Mouse (Mus musculus) fibroblast of lung, adult 2 months (primary cell): Measurements from ENCODE around the gene Tm9sf3.
"Not testable (repeated sequence)": the region's sequence is repeated elsewhere in the genome, so short reads cannot be mapped to it uniquely, and the experiment has no call there.

ENCODE experiments used
- DNase-seq: peaks from one replicate; pipeline ENCODE4 v3.0.0-alpha.2; 2011; ENCODE audit warnings: low read depth

Gene Tm9sf3

DNA sequence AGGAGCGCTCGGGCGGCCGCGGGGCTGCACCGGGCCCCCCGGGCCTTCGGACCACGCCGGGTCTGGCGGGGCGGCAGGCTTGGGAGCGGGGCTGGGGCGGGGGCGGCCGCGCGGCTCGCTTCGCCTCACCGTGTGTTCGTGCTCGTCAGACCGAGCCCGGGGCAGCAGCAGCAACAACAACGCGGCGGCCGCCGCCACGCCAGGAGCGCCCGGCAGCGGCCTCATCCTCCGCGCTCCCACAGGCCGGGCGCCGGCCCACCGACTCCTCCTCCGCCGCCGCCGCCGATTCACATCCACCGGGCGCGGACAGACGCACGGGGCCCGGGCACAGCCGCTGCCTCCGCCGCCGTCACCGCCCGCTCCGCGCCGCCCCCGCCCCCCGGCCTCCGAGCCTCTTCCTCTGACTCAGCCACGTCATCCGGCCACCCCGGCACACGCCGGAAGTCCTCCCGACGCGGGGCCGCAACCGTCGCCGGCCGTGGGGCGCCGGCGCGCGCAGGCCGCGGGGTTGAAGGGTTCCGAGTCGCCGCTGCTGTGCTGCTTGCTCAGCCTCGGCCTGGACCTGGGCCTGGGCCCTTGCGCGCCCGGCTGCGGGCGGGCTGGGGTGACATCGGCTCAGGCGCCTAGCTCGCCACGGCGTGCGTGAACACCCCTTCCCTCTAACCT, at the start of gene Tm9sf3:
Gene Tm9sf3, minus strand, starts transcription at position 368 of the 666 bp plus-strand sequence.
- DNase-seq = peak; percentile 47

DNA sequence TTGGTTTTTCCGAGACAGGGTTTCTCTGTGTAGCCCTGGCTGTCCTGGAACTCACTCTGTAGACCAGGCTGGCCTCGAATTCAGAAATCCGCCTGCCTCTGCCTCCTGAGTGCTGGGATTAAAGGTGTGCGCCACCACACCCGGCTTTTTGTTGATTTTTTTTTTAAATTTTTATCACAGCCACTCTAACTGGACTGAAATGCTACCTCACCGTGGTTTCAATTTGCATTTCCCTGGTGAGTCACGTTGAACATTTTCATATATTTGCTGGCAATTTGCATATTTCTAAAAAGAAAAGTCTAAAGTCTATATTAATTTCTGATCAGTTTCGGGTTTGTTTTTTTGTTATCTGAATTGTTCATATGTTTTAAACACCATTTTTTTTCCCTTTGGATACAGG, 48.8 kb upstream of the Tm9sf3 start:
- DNase-seq = not testable (repeated sequence)

DNA sequence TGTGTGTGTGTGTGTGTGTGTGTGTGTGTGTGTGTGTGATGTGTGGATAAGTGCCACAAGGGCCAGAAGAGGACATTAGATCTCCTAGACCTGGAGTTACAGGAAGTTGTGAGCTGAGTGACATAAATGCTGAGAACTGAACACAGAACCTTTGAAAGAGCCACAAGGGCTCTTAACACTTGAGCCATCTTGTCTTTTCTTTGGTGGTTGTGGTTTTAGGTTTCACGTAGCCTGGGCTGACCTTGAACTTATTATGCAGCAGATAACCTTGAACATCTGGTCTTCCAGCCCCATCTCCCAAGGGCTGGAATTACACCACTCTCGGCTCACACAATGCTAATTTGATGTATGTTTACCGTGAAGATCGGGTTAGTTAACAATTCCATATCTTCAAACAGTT, 48.2 kb upstream of the Tm9sf3 start:
- DNase-seq = no peak

DNA sequence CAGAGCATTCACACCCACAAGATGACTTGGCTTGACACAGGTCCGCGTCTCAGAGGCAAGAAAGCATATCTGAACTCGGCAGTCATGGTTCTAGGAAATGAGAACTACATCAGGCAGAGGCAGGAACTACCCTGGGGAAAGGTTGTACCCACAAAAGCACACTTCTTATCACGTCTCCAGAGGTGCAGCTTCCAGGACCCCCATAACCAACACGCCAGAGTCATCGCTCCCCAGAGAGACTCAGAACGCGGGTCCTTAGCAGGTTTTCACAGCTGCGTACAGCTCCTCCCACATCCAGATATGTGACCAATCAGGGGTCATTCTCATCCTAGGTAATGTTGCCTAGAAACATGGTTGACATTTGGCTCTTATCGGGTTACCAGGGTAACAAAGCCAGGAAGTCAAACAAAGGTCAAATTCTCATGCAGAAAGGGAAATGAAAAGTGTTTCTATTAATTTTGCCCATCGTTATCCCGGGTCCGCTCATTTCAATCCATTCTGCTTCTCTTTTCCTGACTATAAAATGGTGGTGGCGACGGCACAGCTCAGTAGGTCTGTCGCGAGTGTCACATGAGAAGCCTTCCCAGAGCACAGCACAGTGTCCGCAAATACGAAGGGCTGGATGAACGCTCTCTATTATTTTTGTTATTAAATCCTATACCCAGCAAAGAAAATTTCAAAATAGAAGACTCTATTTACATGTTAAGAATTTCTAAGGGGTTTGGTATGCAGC, 47.3 kb upstream of the Tm9sf3 start:
- no peak for DNase-seq

DNA sequence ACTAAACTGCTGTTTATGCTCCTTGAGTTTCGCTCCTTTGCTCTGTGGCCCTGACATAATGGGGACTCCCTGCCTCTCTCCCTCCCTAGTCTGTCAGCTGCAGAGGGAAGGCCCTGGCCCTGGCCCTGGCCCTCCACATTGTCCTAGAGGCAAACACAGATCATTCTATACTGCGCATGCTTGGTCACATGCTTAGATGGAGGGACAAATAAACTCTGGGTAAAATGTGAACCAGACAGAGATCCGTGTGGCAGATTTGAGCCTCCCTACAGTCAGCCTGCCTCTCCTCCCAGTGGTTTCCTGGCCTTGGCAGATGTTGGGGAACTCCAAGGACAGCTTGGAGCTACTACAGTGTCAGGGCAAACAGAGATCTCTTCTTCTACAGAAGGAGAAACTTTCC, 40.1 kb upstream of the Tm9sf3 start:
- no peak for DNase-seq

DNA sequence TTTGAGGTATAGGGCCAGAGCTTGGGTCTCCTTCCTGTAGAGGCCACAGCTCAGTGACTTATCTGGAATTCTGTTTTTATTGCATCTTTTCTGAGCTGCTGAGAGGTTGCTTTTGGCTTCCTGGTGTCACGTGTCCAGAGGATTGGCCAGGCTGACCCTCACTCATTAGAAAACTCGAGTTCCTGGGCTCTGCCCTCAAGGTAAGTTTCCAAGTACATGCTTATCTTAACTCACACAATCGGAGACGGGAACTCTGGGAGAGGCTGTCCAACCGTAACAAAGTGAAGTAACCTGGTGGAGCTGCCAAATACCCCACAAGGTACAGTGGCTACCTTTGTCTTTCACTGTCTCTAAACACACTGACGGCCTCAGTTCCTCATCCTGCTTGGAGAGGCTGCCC, 39.6 kb upstream of the Tm9sf3 start:
- no peak for DNase-seq

DNA sequence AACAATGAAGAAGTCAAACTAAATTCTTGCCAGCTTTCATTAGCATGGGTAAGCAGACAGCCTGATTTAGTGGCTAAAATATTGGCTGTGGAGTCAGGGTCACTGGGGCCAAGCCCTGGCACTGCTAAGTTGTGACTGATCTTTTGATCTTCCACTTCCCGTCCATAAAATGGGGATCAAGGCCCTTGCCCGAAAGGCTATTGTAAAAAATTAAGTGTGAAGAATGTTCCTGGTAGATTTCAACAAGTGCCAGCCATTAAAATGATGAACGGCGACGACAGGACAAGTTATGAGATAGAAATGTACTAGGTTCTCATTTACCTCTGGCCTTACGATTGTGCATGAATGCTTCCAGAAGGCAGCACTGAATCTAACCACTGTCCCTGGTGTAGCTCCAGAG, 38.1 kb upstream of the Tm9sf3 start:
- no peak for DNase-seq

DNA sequence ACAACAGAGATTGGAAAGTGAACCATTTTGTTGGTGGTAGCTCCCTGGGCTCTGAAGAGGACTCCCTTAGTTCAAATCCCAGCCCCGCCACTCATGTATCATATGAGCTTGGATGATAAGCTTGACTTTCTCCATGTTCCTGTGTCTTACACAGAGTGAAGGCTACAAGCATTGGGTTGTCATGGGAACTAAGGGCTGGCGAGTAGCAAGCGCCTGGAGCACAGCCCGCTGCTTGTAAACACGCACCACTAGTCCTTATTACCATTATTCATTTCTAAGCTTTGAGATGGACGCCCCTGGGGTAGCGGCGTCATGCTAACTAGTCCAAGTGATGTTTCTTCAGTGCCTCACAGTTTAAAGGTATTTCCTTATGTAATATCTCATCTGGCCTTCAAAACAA, 35.6 kb upstream of the Tm9sf3 start:
- no peak for DNase-seq

DNA sequence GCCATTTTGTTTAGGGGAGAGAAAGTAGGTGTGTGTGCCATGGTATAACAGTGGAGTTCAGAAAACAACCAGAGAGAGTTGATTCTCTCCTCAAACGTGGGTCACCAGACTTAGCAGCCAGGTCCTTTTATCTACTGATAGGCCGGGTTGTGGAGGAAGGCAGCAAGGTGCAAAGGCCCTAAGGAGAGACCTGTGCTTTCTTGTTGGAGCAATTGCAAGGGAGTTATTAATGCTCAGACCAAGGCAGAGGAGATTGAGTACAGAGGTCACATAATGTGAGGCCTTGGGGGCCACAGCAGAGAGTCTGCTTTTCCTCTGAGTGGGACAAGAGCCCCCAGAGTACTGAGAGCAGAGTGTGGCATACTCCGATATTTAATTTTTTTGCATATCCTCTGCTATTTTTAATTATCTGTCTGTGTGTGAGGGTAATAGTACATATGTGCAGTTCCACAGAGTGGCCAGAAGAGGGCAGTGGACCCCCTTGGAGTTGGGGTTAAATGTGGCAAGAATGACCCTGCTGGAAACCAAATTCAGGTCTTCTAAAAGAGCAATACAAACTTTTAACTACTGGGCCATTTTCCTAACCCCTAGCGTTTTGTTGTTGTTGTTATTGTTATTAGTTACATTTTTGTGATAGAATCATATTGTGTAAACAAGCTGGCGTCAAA, 27.3 kb upstream of the Tm9sf3 start:
- DNase-seq = no peak

DNA sequence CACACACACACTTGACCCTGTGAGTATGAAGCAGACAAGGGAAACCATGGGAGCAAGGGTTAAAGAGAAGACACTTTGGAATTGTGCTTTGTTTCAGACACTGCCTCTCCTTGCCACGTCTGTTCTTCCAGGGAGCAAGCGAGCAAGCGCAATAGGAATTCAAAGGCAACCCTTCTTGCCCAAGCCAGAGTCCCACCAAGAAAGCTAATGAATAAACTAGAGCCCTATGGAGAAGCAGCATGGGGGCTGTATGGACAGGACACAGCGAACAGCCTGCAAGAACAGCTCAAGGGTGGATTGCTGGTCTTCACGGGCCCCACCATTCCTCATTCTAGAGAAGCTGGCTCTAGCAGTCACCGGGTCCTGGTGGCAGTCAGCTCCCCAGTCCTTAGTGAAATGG, 24.8 kb upstream of the Tm9sf3 start:
- DNase-seq = no peak

DNA sequence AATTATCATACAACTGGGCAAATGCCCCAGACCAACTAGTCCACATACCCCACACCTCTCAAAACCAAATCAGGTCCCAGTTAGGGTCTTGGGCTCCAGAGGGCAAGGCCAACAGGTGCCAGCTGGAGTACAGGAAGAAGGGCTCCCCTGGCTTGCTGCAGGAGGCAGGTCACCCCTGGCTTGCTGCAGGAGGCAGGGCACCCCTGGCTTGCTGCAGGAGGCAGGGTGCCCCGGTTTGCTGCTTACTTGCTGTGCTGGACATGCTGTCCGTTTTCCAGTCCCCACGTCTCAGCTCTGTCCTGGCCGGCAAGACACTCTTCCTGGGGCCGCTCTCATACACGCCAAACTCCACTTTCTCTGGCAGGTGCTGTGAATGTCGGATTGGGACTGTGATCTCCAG, 23.4 kb upstream of the Tm9sf3 start:
- DNase-seq = no peak

DNA sequence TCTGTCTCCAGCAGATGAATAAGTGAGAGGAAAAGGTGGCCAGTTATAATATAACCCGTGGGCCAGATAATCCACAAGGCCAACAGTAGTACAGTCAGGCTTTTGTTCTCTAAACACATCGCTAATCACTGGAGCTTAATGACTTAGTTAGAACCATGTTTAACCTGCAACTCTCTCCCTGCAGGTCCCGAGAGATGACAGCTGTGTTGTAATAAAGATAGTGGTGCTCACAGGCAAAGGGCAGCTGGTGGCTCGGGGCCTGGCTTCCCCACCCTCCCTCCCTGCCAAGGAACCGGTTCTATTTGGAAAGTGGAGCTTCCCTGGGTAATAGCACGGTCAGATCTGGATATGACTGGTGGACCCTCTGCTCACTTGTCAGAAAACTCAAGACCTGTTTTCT, 20.7 kb upstream of the Tm9sf3 start:
- DNase-seq = no peak

DNA sequence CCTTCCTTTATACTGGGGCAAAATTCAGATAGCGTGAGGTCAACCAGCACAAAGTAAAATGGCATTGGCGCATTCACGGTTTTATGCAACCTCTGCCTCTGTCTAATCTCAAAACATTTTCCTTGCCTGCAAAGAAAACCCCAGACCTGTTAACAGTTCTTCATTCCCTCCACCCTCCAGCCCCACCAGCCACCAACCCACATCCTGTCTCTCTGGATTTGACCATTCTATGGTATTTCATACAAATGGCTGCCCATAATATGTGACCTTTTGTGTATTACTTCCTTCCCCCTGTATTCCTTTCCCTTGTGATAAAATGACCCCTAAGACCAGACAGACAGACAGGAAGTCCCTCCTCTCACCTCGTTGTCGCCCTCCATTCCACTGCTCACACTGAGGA, 18.9 kb upstream of the Tm9sf3 start:
- DNase-seq = no peak

DNA sequence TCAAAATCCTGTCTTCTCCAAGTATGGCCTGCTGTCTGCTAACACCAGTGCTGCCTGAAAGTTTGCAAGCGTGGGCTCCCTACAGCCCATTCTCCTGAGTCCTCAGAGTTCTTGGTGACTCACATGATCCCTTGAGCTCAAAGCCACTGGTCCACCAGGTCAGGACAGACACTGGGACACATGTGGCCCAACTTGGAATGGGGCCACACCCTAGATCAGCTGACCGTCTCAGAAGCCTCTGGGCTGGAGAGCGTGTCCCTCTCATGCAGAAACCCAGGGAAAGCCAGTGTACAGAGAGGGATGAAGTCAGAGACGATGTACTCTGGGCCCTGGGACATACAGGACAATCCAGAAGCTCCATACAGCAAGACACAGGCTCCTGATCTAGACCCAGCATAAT, 18.4 kb upstream of the Tm9sf3 start:
- no peak for DNase-seq

DNA sequence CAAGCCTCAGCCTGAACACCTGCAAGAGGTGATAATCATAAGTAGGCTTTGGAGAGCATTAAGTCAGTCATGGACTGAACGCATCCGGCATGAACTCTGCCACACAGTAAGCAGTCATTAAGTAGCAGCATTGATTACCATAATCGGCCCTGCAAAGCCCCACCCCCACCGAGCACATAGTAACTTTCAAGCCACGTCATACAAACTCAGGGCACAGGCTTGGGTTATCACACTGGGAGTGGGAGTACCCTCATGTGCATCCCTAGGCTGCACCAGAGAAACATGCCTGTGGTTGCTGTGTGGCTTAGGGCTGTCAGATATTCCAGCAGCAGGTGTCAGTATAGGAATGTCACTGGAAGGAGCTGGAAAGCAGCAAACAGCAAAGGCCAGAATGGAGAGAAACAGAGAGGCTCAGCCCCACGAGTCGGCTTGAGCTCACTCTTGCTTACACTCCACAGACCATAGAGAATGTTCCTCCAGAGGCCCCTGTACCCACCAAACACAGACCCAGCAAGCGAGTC, 16.0 kb upstream of the Tm9sf3 start:
- no peak for DNase-seq

DNA sequence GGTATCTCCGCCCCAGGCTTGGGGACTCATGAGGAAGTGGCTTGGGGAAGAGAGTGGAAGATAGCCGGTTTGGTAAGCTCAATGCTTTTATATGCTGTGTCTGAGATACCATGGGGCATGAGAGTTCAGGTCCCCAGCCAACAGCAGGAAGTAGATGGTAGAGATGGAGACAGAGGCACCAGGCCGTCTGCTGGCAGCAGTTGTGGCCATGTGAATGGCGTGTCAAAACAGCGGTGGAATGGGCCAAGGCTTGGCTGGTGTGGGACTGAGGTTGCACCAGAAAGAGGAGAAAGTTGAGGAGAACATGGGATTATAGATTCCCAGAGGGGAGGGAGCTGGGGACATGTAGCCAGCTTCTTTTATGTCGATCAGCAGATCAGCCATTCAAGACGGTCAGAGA, 14.8 kb upstream of the Tm9sf3 start:
- no peak for DNase-seq

DNA sequence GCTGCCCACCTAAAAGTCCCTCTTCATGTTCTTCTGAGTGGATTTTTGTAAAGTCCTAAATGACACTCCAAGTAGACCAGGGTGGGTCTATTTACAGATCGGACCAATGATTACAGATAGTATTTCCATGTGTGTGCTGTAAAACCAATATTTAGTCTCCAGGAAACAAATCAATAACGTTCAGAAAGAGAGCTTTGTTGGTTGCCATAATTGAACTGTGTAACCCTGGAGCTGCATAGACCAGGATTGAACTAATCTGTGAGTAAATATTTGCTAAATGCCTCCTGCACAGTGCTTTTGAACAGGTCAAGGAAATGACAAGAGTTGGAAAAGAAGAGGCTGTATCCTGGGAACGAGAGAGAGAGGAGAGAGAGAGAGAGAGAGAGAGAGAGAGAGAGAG, 11.8 kb upstream of the Tm9sf3 start:
- no peak for DNase-seq

DNA sequence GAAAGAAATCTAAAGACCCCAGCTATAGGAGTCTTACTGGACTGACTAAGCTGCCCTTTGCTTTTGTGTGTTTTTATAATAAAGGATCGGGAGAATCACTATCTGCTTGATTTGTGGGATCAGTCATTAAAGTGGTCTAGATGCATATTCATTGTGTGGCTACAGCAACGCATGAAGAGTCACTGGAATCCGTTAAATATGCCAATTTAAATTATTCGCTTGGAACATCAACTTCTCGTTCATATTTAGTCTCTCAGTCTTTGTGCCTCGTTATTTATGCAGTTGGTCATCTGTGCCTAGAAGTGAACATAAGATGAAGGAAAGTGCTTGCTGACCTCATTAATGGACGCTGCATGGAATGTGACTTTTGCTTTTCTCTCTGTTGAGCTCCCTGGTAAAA, 7.1 kb upstream of the Tm9sf3 start:
- no peak for DNase-seq

DNA sequence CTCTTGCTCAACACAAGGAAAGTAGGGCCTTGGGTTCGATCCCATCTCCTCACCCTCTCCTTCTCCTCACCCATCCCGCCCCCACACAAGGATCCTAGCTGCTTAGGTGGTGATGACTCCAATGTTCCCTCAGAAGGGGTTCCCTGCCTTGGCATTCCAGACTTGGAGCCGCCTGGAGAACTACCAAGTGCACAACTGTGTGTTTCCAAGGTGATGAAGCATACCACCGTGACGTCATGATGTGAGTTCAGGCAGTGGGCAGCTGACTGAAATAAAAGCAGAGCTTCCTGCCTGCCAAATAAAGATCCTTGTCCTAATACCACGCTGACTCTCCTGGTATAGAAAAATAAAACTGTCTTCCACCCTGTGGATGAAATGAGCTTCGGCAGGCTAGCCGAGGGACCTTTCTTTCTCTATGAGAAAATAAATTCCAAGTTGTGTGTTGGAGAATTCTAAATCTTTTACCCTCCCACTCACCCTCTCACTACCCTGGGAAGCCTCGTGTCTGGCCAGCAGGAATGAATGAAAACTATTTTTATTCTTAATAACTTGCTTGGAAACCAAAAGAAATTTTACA, 6.4 kb upstream of the Tm9sf3 start:
- DNase-seq = peak; percentile 90

DNA sequence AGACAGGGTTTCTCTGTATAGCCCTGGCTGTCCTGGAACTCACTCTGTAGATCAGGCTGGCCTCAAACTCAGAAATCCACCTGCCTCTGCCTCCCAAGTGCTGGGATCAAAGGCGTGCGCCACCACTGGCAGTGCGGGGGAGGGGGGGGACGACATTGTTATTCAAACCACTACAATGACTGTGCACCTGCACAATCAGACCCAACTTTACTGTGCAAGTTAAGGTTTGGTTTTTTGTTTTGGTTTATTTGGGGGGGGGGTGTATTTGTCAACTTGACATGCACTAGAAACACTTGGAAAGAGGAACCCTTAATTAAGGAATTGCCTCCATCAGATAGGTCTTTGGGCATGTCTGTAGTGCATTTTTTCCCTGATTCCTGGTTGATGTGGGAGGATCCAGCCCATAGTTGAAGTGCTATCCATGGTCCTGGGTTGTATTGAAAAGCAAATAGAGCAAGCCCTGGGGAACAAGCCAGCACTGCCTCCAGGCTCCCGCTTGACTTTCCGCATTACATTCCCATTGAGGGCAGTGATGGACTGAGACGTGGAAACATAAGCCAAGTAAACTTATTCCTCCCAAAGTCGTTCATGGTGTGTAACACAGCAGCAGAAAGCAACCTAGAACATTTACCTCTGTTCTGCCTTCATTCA, 2.6 kb upstream of the Tm9sf3 start:
- DNase-seq = no peak

DNA sequence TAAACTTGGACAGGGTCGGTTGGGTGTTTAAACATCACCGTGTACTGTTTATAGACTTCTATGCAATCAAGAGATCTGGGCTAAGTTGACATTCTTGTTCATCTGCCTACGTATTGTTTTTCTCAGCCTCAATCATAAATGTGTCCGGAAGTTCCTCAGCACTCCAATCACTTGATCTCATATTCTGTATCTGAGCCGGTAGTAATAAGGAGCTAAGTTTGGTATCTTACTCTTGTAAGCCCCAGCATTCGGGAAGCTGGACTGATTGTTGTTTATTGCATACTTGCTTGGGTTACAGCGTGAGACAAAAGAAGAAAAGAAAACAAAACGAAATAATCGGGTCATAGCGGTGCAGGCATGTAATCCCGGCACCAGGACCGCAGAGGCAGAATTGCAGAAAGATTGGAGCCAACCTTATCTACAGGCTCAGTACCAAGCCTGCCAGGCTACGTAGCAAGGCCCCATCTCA, 568 bp upstream of the Tm9sf3 start:
- DNase-seq = no peak
